Mouse (Mus musculus) hematopoietic stem cell, adult 5-6 weeks (primary cell): ENCODE measurements around the gene Cfap97d2. TPM values are rescaled to one million over a fixed set of nuclear protein-coding genes. Genes with fewer than 3 reads are reported as not detected.

Experiments
- ATAC-seq, 2 experiments: fragments of 125-278 bp in 1 of 2; replicated peaks in 1 of 2; 2 replicates each; pipeline ENCODE4 v1.8.0; 2016 to 2017; ENCODE audit warnings: inconsistent platforms in 2 of 2, mild to moderate bottlenecking in 2 of 2, moderate number of reproducible peaks in 2 of 2, low read depth in 1 of 2, moderate TSS enrichment in 1 of 2; ENCODE audit not compliant: low FRiP score in 2 of 2, poor library complexity in 2 of 2, severe bottlenecking in 2 of 2, insufficient read depth in 1 of 2, low TSS enrichment in 1 of 2
- total RNA-seq: library from RNA; stranded (forward); fragments of 172-1452, 232-1000 nt; gene quantifications from 2 replicates; pipeline ENCODE4 v1.2.3, GENCODE M21; 2017

Gene Cfap97d2
- not detected in 2 replicates for total RNA-seq

DNA sequence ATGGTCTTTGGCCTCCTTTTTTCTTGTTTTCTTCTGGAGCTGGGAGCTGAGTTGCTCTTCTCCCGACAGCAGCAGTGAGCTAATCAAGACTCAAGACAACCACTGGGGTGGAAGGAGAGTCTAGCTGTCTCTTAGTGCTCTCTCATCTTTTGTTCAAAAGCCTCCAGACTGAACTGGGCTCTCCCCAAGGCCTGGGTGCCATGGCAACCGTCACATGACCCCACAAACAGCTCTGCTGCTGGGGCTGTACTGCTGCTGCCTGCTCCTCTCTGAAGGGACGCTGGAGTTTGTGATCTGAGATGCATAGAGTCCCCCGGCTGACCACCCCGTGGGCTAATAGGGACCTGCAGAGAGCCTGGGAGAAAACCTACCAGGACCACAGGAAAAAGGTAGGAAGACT, at the start of gene Cfap97d2:
Gene Cfap97d2, plus strand, starts transcription at position 222 of the 400 bp plus-strand sequence.
- peak; percentile 70 to 71; a peak in 3 of 4 replicates for ATAC-seq

DNA sequence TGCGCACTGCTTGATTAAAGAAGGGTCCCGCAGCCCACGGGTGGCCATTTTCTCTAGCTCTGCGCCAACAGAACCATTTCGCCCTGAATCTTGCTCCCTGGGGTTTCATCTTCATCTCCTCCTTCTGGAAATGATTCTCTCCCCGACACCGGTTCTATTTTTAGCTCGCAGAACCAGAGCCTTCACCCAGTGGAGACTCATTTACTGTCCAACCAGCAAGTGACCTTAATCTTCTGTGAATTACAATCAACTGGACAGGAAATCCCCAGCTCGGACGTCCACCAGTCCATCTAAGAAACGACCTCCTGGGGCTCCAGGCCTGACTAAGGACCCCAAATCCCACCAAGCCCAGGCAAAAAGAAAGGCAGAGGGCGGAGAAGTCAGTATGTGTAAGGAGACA, 48.2 kb upstream of the Cfap97d2 start:
- no peak for ATAC-seq

DNA sequence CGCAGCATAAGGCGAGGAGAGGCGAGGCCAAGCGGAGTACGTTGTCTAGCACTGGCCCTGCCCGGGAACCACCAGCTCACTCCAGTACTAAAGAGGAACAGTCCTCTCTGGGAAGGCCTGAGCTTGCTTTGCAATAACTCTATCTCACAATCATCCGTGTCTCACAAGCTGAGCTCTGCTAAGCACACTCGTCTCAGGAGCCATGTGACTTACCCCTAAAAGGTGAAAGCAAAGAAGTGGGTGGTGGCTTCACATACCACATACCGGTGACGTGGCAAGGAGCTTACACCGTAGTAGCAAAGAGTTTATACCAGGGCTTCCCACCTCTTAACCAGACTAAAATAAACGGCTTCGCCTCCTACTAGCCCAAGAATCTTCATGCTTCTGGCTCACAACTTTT, 45.4 kb upstream of the Cfap97d2 start:
- peak; percentile 30 to 46; a peak in 3 of 4 replicates for ATAC-seq

DNA sequence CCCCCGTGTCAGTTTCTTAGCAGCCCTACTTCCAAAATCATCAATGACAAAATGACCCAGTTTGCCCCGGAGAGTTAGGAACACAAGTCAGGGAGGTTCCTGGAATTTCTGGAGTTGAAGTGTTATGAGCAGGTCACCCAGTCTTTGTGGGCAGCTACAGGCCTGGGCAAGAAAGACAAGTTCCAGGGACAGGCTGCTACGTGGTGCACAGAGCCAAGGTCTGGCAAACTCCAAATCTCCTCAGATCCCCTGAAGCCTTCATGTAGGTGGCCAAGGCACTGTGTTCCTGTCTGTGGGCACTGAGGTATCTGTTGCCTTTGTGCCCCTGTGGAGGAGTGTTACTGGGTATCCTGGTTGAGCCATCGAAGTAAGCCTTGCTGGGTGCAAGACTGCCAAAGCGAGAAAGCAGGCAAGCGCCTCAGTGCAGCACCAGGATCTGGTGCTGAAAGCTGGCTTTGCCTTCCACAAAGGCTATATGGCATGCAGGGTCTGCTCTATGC, 40.9 kb upstream of the Cfap97d2 start:
- ATAC-seq, result no peak

DNA sequence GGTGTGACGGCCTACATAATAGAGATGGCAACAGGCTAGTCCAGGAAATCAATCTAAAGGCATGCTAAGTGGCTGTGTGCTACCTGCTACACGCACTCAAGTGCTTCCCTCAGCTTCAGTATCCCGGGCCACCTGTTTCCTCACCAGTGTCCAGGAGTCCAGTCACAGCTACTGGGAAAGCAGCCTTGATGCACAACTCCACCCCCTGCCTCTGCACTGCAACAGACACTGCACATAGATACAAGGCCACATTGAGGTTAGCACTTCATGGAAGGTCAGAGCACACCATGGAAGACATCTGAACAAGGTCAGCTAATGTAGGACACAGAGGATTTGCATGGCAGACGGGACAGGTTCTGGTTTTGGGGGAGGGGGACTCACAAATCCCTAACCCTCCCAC, 40.2 kb upstream of the Cfap97d2 start:
- ATAC-seq, result no peak

DNA sequence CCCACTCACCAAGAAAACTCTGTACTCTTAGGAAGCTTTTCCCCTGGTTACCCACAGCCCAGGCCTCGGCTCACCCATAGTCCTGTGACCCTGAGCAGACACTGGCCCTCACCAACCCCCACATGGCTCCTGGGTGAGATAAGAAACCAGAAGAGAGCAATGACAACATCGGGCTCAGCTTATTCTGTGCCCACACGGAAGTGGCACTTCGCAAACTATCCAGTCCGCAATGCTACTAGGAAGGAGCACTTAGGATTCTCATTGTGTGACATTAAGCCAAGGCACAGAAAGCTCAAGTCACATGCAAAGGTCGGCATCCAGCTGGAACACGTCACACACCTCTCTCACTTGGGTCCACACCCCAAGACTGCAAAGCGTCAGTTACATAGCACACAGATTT, 39.7 kb upstream of the Cfap97d2 start:
- ATAC-seq, result no peak

DNA sequence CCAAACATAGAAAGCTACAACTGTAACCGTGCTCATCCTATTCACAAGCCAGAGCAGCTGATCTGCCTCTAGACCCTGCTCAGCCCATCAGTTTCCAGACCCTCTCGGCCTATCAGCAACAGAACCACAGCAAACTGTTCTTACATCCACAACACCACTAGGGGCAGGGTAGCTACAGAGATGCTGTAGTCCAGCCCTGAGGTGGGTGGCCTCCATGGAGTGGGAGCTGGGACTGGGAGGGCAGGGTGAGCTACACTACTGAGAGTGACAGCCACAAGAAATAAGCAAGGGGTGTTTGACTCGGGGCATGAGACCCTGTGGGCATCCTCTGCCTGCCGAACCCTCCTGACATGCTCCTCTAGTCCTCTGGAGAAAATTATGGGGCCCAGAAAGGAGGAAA, 37.8 kb upstream of the Cfap97d2 start:
- no peak for ATAC-seq

DNA sequence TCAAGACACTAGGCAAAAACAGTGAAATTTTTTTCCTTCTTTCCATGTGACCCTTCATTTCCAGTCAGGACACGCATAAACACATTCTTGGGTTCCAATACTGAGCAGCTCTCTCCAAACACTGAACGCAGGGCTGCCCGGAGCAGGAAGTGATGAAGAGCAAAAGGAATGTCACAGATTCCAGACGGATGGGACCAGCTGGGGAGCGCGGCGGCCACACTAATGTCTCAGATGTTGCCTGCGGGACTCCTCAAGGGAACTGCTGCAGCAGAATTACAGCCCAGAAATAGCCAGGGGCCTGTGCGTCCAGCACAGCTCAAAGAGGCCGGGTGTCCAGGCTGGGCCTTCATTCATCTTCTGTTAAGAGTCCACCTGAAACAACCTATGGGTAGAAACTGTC, 37.3 kb upstream of the Cfap97d2 start:
- ATAC-seq, result no peak

DNA sequence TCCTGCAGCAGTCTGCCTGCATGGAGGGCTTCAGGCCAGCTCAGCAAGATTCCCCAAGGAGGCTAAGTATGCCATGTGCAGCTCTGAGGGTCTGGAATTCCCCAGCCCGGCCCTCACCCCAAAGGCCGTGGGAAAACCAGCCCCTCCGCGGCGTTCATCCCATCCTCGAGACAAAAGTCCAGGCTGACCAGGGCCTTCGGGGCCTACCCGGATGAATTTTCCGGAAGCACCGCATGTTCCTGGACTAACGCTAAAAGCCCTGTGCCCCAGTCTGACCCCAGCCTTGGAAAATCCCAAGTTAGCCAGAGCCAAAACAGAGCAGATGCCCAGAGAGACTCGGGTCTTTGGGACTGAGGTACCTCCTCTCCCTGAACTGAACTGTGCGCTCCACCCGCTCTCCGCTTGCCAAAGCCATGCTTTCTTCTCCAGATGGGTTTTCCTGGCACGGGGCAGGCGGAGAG, 35.6 kb upstream of the Cfap97d2 start:
- ATAC-seq, result no peak

DNA sequence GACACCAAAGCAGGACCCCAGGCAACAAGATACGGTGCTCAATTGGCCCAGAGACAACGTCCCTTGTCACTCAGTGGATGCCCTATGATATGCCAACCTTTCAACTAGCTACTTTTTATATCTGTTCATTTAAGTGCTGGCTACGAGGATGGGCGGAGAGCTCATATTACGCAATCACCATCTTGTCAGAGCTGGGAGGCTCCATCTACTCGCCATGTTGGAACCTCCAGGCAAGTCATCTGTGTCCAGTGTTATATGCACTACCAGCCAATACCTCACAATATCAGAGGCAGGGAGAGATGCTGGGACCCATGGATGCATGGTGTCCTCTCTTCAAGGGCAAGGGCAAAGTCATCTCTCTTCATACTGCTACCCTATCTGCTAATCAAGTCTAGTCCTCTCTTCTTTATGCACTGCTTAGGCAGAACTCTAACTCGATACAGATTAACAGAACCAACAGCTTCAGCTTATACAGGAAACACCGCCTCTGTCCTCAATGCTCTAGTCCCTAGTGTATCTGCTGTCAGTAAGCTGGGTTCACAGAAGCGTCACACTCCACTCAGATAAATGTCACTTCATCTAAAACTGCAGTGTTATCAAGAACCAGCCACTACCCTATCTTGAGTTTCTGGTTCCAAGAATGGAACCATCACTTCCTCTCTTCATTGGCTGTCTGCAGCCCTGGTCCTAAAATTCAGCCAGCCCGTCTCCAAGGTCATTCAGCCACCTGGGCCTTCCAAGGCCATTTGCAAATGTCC, 34.3 kb upstream of the Cfap97d2 start:
- ATAC-seq, result no peak

DNA sequence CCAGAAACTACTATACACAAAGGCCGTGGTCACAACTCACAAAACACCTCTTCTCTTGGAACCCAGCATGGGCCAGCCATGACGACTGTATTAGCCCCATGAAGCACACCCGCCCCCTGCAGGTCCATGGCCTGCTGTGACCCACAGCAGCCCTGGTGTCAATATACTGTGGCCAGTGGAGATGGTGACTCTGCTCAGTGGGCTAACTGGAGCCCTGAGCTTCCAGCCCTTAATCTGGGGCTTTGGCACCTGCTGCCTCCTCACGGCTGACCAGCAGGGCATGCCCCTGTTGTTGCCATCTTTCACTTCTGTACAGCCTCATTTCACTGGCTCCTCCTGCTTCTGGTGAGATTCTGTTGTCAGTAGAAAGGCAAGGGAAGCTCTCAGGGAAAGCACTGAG, 32.5 kb upstream of the Cfap97d2 start:
- ATAC-seq, result no peak

DNA sequence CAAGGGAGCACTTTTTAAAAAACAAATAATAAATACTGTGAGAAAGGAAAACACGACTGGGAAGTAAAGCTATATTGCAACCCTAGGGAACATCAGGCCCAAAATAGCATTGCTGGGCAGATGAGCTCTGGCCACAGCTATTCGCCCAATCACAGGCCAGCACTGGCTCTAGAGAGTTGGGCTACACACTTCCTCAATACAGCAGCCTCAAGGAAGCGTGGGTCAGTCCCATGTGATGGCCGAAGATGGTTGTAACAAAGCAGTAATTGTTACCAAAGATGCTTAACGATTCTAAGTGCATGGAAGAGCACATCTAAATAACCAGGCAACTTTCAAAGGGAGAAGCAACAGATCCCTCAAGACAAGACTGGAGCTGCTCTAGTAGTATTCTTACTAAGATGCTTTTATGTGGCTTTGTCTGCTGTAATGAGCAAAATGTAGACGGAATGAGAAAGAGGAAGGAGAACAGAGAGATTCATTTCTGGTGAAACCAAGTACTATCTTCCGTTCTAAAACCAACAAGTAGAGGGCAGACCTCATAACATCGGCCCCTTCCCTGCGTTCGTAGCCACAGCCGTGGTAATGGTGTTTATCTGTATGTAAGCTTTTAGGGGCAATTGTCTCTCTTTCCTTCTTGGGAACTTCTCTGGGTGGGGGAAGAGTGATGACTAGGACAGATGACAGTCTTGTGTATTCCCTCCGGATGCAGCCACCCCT, 31.2 kb upstream of the Cfap97d2 start:
- ATAC-seq, result peak; percentile 40 to 44

DNA sequence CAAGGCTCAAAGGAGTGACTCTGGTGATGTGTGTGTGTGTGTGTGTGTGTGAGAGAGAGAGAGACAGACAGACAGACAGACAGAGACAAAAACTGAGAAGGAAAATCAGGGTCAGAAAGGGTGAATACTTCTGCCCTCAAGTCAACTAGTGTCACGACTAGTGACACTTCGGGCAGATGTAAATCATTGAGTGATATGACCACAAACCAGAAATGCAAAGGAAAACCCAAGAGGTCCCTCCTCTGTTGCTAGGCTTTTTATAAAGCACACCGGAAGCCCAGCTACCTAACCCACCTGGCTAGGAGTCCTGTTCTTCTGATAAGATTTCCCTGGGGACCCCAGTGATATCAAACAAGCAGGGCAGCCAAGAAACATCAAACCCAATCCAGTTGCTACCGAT, 30.6 kb upstream of the Cfap97d2 start:
- no peak for ATAC-seq

DNA sequence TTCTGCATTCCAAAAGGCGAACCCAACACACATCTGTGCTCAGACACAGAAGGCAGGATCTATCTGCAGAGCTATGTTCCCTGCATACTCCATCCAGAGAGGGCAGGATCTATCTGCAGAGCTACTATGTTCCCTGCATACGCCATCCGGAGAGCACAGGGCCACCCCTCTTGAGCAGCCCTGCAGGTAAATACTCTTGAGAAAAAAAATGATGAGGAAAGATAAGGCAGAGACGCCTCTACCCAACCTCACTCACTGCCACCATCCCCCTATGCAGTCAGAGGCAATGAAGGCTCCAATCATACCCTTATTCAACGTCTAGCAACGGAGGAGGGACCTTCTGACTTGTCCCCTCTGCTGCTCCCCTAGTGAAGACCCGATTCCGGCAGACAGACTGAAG, 30.2 kb upstream of the Cfap97d2 start:
- ATAC-seq, result no peak

DNA sequence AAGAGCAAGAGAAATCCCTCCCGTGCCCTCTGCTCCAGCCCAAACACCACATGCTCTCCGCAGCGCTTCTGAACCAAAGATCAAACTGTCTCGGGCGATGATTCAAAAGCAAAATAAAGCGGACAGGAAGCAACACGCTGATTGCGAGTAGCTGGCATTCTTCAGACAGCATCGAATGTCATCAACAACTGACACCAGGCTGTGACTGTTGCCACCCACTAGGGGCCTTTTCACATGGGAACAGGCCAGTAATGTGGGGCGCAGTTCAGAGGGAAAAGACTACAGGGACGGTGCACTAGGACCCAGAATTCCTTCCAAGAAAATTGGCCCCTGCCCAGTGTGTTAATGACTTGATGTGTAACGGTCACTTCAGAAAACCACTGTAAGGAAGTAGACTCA, 29.4 kb upstream of the Cfap97d2 start:
- ATAC-seq, result no peak

DNA sequence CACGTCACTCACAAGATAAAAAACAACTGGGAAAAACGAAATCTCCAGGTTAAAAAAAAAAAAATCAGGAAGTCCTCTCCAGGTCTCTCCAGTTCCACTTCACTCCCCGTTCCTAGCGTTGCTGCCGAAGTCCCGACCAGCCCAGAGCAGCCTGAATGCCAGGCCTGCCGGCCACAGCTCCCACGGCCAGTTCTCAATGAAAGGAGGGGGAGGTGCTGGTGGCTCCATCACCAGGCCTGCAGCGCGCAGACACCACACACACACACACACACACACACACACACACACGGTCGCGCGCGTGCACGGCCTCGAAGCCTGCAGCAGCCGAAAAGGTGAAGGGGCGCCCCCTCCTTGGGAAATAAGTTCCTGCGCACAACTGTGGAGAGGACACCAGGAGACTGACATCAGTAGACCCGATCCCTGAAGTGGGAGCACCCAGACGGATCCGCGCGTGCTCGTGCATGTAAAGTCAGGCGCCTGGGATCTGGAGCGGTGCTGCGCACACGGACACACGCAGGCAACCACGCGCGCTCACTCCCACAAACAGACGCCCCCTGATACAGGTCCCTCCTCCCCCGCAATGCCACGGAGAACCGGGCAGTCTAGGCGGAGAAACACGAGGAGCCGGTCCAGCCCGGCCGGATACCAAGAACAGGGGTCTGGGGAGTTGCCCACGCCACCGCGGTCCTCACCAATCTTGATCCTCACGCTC, 28.8 kb upstream of the Cfap97d2 start:
- ATAC-seq, result peak in 1 of 2 experiments; percentile 10; a peak in 1 of 4 replicates

DNA sequence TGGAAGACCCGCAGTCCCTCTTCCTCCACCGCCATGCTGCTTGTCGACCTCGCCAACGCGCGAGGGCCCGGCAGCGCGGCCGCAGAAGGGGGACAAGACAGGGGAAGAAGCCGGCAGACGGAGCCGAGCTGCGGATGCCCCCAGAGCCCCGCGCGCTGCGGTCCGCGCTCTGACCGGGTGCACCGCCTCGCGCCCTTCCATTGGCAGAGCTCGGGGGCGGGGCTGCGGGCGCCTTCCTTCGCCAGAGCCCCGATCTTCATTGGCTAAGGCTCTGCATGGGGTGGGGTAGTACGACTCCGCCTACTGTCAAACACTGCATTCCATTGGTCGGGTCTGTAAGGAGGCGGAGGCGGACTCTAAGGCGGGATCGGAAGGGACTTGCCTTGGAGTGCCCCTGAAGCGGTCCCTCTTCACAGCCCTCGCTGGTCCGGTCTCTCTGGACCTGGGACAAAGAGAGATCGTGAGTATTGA, 28.2 kb upstream of the Cfap97d2 start, which contains the start of gene Rasa3:
Gene Rasa3, minus strand, starts transcription at position 191 of the 471 bp plus-strand sequence.
- ATAC-seq, result peak; percentile 81 to 84

DNA sequence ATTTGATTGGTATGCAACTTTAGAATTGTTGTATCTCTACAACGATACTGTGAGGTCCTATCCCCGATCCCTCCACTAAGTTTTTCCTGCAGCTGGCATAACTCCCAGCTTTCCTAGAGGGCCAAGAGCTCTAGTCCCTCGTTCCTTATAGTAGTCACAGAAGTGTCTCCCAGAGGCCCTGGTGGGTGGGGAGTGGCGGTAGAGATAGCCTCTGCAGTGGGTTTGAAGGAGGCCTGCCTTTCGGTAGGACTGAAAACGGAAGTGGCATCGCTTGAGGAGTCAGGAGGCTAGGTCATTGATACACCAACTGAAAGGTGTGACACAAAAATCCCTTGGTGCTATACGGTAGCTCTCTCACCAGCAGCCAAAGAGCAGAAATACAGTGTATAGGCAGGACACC, 27.5 kb upstream of the Cfap97d2 start:
- no peak for ATAC-seq
